Mouse (Mus musculus) small intestine, adult 2 months (tissue): ENCODE measurements around the gene Cd70.

ENCODE experiments used
- CTCF ChIP-seq: fragments of 200-500 bp; IDR thresholded peaks from 2 replicates; pipeline ENCODE4 v1.5.1; 2012; ENCODE audit warnings: low read depth, mild to moderate bottlenecking, control low read depth, inconsistent platforms, low read length, moderate library complexity, mixed read lengths; ENCODE audit not compliant: insufficient replicate concordance, insufficient read length; ENCODE audit errors: extremely low read depth
- POLR2A ChIP-seq: fragments of 200-500 bp; IDR thresholded peaks from 2 replicates; pipeline ENCODE4 v1.6.1; 2012; ENCODE audit warnings: low read depth, mild to moderate bottlenecking, control low read depth, inconsistent platforms, low read length, moderate library complexity

DNA sequence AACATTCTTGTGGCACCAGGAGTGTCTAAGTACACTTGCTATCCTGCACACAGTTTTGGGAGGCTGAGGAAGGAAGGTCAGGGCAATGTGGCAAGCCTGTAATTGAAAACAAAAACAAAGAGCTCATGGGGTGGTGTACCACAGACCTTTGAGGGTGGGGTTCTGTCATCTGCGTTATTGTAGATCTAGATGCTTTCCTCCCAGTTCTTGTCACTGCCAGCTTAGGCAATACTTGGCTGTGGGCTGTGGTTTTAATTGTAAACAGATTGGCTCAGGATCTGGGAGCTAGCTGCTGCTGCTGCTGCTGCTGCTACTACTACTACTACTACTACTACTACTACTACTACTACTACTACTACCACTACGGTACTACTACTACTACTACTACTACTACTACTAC, 47.3 kb downstream of the Cd70 start:
- no peak for TF ChIP-seq CTCF
- TF ChIP-seq POLR2A, result no peak
